Mouse (Mus musculus): ENCODE results near the gene Mesd. TPM values are rescaled to one million over a fixed set of nuclear protein-coding genes. Genes with fewer than 3 reads are reported as not detected.

The Mesd gene
- polyA plus RNA-seq, 1 experiment from 2014 or later: 73.3 TPM

DNA sequence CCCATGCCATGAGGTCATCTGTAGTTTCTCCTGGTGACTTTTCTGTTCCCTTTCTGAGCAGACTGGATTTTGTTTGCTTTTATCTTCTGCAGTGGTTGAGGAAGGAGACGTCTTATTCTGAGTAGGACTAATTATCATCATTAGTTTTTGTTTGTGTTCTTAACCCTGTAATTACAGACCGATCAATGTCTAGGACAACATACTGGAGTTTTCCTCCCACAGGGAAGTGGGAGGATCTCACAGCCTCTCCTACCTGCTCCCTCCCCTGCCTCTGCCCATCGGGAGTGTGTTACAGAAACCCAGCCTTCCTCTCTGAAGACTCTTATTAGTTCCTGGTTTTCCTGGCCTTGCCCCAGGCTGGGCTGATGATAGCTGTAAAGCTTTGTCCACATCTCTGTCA, 37.4 kb downstream of the Mesd start:
- no peaks in the 10 kb centered on the region for H3K36me3 ChIP-seq (ENCODE audit: control insufficient read depth, insufficient read depth, low read length)
- no peak overlapping the region for H3K9ac ChIP-seq (ENCODE audit: low read depth, low read length)
- DNase-seq (ENCODE audit: low spot score) (no peak), ATAC-seq (ENCODE audit: low FRiP score) (no peak)
- no peaks in the 10 kb centered on the region for H3K9me3 ChIP-seq (ENCODE audit: control insufficient read depth, low read length)
- H3K27me3 ChIP-seq (ENCODE audit: control insufficient read depth, insufficient read depth, low read length): no peaks in the 10 kb centered on the region
- no peaks in the 10 kb centered on the region for H3K4me1 ChIP-seq (replicated peaks; ENCODE audit: control insufficient read depth, insufficient read depth, low read length)
- H3K4me2 ChIP-seq (replicated peaks; ENCODE audit: low read depth, low read length): no peak overlapping the region
- no peak overlapping the region for H3K27ac ChIP-seq (ENCODE audit: low read depth, low read length)
- no peak overlapping the region for H3K4me3 ChIP-seq (ENCODE audit: low read depth, low read length)
- WGBS: 70% methylated on average over 3 of the region's 3 CpGs

DNA sequence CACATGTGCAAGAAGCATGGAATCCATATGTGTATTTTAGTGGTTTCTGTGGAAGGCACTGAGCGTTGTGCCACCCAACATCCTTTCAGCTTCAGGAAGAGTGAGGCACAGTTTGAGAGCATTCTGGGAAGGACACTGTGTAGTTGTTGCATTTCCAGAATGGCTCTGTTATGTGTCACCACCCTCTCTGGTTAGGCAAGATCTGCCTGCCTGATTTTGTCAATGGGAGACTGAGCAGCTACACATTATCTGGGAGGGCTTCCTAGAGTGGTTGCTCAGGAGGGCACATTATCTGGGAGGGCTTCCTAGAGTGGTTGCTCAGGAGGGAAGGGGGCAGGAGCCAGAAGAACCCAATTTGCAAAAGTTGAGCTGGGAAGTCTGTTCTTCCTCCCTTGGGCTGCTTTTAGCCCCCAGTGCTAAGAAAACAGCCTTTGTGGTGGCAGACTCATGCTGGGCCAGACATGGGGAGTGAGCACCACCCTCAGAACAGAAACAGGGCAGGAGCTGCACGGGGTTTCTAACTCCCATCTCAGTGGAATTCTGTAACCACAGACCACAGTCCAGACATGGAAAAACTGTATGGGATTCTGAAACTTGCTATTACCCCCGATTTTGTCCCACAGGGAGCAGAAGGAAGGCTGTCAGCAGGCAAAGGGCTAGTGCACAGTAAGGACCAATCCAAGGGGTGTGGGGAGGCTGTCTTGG, 54.9 kb downstream of the Mesd start:
- no peak overlapping the region for H3K4me2 ChIP-seq (replicated peaks; ENCODE audit: low read depth, low read length)
- no peaks in the 10 kb centered on the region for H3K4me1 ChIP-seq (replicated peaks; ENCODE audit: control insufficient read depth, insufficient read depth, low read length)
- no peaks in the 10 kb centered on the region for H3K9me3 ChIP-seq (ENCODE audit: control insufficient read depth, low read length)
- no peak overlapping the region for H3K4me3 ChIP-seq (ENCODE audit: low read depth, low read length)
- H3K27me3 ChIP-seq (ENCODE audit: control insufficient read depth, insufficient read depth, low read length): no peaks in the 10 kb centered on the region
- DNase-seq (ENCODE audit: low spot score) (no peak), ATAC-seq (ENCODE audit: low FRiP score) (no peak)
- H3K27ac ChIP-seq (ENCODE audit: low read depth, low read length): no peak overlapping the region
- 77% methylated on average over 3 of the region's 3 CpGs for WGBS
- H3K36me3 ChIP-seq (ENCODE audit: control insufficient read depth, insufficient read depth, low read length): no peaks in the 10 kb centered on the region
- no peak overlapping the region for H3K9ac ChIP-seq (ENCODE audit: low read depth, low read length)

DNA sequence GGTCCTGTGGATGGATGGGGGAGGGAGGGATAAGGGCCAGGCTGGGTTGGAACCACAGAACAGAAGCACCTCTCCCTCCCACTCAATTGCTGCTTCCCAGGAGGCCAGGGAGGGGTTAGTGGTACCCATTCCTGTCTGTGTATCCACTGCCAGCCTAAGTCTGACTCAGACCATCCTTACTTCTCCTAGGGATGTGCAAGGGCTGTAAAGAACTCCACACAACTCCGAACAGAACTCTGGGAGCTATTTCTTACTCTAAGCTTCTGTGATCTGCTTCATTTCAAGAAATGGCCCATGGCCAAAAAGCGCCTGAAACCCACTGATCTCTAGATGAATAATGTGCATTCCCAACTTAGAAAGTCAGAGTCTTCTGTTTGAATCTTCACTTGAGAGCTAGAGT, 55.9 kb downstream of the Mesd start:
- Histone ChIP-seq H3K27me3 (ENCODE audit: control insufficient read depth, insufficient read depth, low read length) (no peaks in the 10 kb centered on the region), H3K4me1 (replicated peaks; ENCODE audit: control insufficient read depth, insufficient read depth, low read length) (no peaks in the 10 kb centered on the region), H3K9ac (ENCODE audit: low read depth, low read length) (no peak overlapping the region), H3K36me3 (ENCODE audit: control insufficient read depth, insufficient read depth, low read length) (no peaks in the 10 kb centered on the region), H3K9me3 (ENCODE audit: control insufficient read depth, low read length) (no peaks in the 10 kb centered on the region), H3K4me3 (ENCODE audit: low read depth, low read length) (no peak overlapping the region), H3K4me2 (replicated peaks; ENCODE audit: low read depth, low read length) (no peak overlapping the region), H3K27ac (ENCODE audit: low read depth, low read length) (no peak overlapping the region)
- DNase-seq (ENCODE audit: low spot score): no peak
- 82% methylated on average over 2 of the region's 2 CpGs for WGBS
- ATAC-seq (ENCODE audit: low FRiP score): no peak

DNA sequence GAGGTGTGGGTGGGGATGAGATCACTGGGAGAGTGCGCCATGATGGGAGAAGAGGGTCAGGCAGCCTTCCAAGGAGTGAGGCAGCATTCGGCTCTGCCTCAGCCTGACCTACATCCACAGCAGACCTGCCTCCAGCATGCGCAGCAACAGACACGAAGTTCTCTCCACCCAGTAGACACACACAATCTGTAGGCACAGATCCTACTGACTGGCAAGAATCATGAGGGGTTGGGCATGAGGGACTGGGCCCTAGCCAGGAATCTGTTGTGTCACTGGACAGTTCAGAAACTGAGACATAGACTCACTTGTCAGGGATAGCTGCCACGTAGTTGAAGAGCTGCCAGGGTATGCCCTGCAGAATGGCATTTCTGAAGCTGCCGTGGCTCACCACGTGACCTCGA, 57.4 kb downstream of the Mesd start:
- Histone ChIP-seq H3K9me3 (ENCODE audit: control insufficient read depth, low read length) (no peaks in the 10 kb centered on the region), H3K9ac (ENCODE audit: low read depth, low read length) (no peak overlapping the region), H3K4me2 (replicated peaks; ENCODE audit: low read depth, low read length) (no peak overlapping the region), H3K36me3 (ENCODE audit: control insufficient read depth, insufficient read depth, low read length) (no peaks in the 10 kb centered on the region), H3K27me3 (ENCODE audit: control insufficient read depth, insufficient read depth, low read length) (no peaks in the 10 kb centered on the region), H3K4me1 (replicated peaks; ENCODE audit: control insufficient read depth, insufficient read depth, low read length) (no peaks in the 10 kb centered on the region), H3K4me3 (ENCODE audit: low read depth, low read length) (no peak overlapping the region), H3K27ac (ENCODE audit: low read depth, low read length) (no peak overlapping the region)
- 90% methylated on average over 8 of the region's 8 CpGs for WGBS
- ATAC-seq (ENCODE audit: low FRiP score) (no peak), DNase-seq (ENCODE audit: low spot score) (no peak)

DNA sequence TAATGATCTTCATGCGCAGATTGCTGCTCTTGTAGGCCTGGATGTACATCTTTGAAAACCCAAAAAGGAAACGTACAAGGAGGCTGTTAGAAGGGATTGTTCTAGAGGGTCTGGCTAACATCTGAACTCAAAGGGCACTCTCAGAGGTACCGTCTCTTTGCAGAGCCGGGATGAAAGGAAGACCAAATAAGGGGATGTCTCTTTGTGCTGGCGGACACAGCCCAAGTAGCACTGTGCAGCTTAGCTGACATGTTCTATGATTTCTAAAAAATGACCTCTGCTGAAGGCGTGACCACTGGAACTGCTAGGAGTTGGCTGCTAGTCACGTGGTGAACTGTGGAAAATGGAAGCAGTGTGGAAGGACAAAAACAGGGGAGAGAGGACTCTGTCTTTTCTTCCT, 64.5 kb downstream of the Mesd start:
- Histone ChIP-seq H3K4me3 (ENCODE audit: low read depth, low read length) (no peak overlapping the region), H3K36me3 (ENCODE audit: control insufficient read depth, insufficient read depth, low read length) (no peaks in the 10 kb centered on the region), H3K27ac (ENCODE audit: low read depth, low read length) (no peak overlapping the region), H3K27me3 (ENCODE audit: control insufficient read depth, insufficient read depth, low read length) (no peaks in the 10 kb centered on the region), H3K9me3 (ENCODE audit: control insufficient read depth, low read length) (no peaks in the 10 kb centered on the region), H3K4me2 (replicated peaks; ENCODE audit: low read depth, low read length) (no peak overlapping the region), H3K9ac (ENCODE audit: low read depth, low read length) (no peak overlapping the region), H3K4me1 (replicated peaks; ENCODE audit: control insufficient read depth, insufficient read depth, low read length) (no peaks in the 10 kb centered on the region)
- 76% methylated on average over 7 of the region's 7 CpGs for WGBS
- DNase-seq (ENCODE audit: low spot score) (no peak), ATAC-seq (ENCODE audit: low FRiP score) (no peak)

DNA sequence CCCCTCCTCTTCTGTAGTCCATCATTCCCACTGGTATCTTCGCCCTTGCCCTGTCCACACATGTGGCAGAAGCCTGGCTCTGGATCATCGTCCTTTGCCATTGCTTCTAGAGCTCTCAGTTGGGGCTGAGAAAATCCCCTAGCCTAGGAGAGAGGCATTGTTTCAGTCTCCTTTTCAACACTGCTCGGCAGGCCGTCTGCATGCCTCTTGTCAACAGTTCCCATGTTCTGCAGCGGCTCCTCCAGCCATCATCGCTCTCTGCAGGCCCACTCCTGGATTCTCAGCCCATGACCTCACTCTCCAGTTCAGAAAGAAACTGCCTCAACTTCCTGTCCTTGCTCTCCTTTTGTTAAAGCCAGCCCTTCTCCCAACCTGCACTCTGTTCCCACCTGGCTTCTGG, 65.4 kb downstream of the Mesd start:
- Histone ChIP-seq H3K27ac (ENCODE audit: low read depth, low read length) (no peak overlapping the region), H3K4me1 (replicated peaks; ENCODE audit: control insufficient read depth, insufficient read depth, low read length) (no peaks in the 10 kb centered on the region), H3K9me3 (ENCODE audit: control insufficient read depth, low read length) (no peaks in the 10 kb centered on the region), H3K36me3 (ENCODE audit: control insufficient read depth, insufficient read depth, low read length) (no peaks in the 10 kb centered on the region), H3K4me2 (replicated peaks; ENCODE audit: low read depth, low read length) (no peak overlapping the region), H3K4me3 (ENCODE audit: low read depth, low read length) (no peak overlapping the region), H3K27me3 (ENCODE audit: control insufficient read depth, insufficient read depth, low read length) (no peaks in the 10 kb centered on the region), H3K9ac (ENCODE audit: low read depth, low read length) (no peak overlapping the region)
- no peak for DNase-seq (ENCODE audit: low spot score)
- no peak for ATAC-seq (ENCODE audit: low FRiP score)
- 62% methylated on average over 6 of the region's 6 CpGs for WGBS

Other genes starting within 250 kb of the Mesd start
- gene Il16, start 138.7 kb upstream of the Mesd start, polyA plus RNA-seq (2014; fragmentation: Nextera tagmentation; extraction: Ambion mirVana): 1.0 and 1.5 TPM in 2 replicates
- 0.99 and 1.5 TPM in 2 replicates for gene Cfap161, start 89.6 kb upstream of the Mesd start, polyA plus RNA-seq (2014; fragmentation: Nextera tagmentation; extraction: Ambion mirVana)
- gene Tlnrd1, start 161 bp upstream of the Mesd start, polyA plus RNA-seq (2014; fragmentation: Nextera tagmentation; extraction: Ambion mirVana): 11.6 and 14.9 TPM in 2 replicates
- gene Cemip, start 202.0 kb downstream of the Mesd start, polyA plus RNA-seq (2014; fragmentation: Nextera tagmentation; extraction: Ambion mirVana): 0.21 and 0.31 TPM in 2 replicates